8 mouse cellular contexts compared by ENCODE assay signal in genomic region chr19:37435041-37435852, GRCm38 (mm10). TPM values are rescaled to one million over a fixed set of nuclear protein-coding genes. Genes with fewer than 3 reads are reported as not detected.
DNase-seq lines count a peak whose midpoint lies in the region; ATAC-seq and TF ChIP-seq lines count a peak whose summit lies in the region.

No protein-coding gene starts in this region.

- peaks cover 21% of the 10 kb centered on the region for H3K36me3 ChIP-seq in E14TG2a.4 (ENCODE audit: insufficient read depth, low read length)
- H3K36me3 ChIP-seq in forebrain, embryonic 16.5 days (ENCODE audit: control insufficient read depth, insufficient read depth) = no peaks in the 10 kb centered on the region
- H3K36me3 ChIP-seq in hindbrain, embryonic 12.5 days = no peaks in the 10 kb centered on the region
- H3K36me3 ChIP-seq in limb, embryonic 15.5 days = no peaks in the 10 kb centered on the region
- H3K36me3 ChIP-seq in midbrain, embryonic 14.5 days (ENCODE audit: control insufficient read depth, insufficient read depth, low read length) = no peaks in the 10 kb centered on the region
- no peaks in the 10 kb centered on the region for H3K36me3 ChIP-seq in stomach, postnatal 0 days (ENCODE audit: control insufficient read depth, insufficient read depth, low read length)

- peaks cover 60% of the 10 kb centered on the region for H3K27me3 ChIP-seq in E14TG2a.4 (ENCODE audit: insufficient read depth, low read length)
- peaks cover 74% of the 10 kb centered on the region for H3K27me3 ChIP-seq in forebrain, embryonic 16.5 days (replicated peaks; ENCODE audit: control insufficient read depth, insufficient read depth, low read length)
- H3K27me3 ChIP-seq in hindbrain, embryonic 12.5 days = peaks cover 92% of the 10 kb centered on the region
- H3K27me3 ChIP-seq in limb, embryonic 15.5 days = peaks cover 88% of the 10 kb centered on the region
- peaks cover 77% of the 10 kb centered on the region for H3K27me3 ChIP-seq in midbrain, embryonic 14.5 days (ENCODE audit: control insufficient read depth, insufficient read depth, low read length)
- H3K27me3 ChIP-seq in stomach, postnatal 0 days (ENCODE audit: control insufficient read depth, insufficient read depth, low read length) = peaks cover 17% of the 10 kb centered on the region

- peak; percentile 82 for DNase-seq in adrenal gland, adult 2 months
- DNase-seq in midbrain, embryonic 14.5 days = peak; percentile 44
- DNase-seq in stomach, postnatal 0 days (ENCODE audit: low spot score) = peak; percentile 70
- no peak for DNase-seq in MN1 (ENCODE audit: low spot score)

- no peak for TF ChIP-seq EP300 in stomach, postnatal 0 days (optimal IDR thresholded peaks at IDR 0.05)

- no peak for TF ChIP-seq CTCF in E14TG2a.4 (conservative IDR thresholded peaks at IDR 0.05; ENCODE audit: low read length)
- no peak for TF ChIP-seq CTCF in stomach, postnatal 0 days (IDR thresholded peaks at IDR 0.05; ENCODE audit: low read depth)

- H3K9ac ChIP-seq in forebrain, embryonic 16.5 days (replicated peaks; ENCODE audit: low read depth, low read length) = 0 out of 2 replicates have a peak overlapping the region, but pooled peaks have one; percentile 13
- H3K9ac ChIP-seq in hindbrain, embryonic 12.5 days = peak overlapping the region; percentile 35
- H3K9ac ChIP-seq in limb, embryonic 15.5 days = peak overlapping the region; percentile 24; the same call in 1 of the 2 replicates
- H3K9ac ChIP-seq in midbrain, embryonic 14.5 days (replicated peaks; ENCODE audit: low read length) = 0 out of 2 replicates have a peak overlapping the region, but pooled peaks have one; percentile 34
- peak overlapping the region; percentile 64 for H3K9ac ChIP-seq in stomach, postnatal 0 days (ENCODE audit: low read length)

- H3K4me2 ChIP-seq in forebrain, embryonic 16.5 days (ENCODE audit: low read length) = peak overlapping the region; percentile 41
- peak overlapping the region; percentile 57 for H3K4me2 ChIP-seq in hindbrain, embryonic 12.5 days (replicated peaks)
- peak overlapping the region; percentile 81 for H3K4me2 ChIP-seq in limb, embryonic 15.5 days
- peak overlapping the region; percentile 54 for H3K4me2 ChIP-seq in midbrain, embryonic 14.5 days (ENCODE audit: low read length)
- H3K4me2 ChIP-seq in stomach, postnatal 0 days (replicated peaks; ENCODE audit: low read depth) = peak overlapping the region; percentile 75

- peak; percentile 39; the same call in 1 of the 2 replicates for ATAC-seq in forebrain, embryonic 16.5 days
- ATAC-seq in hindbrain, embryonic 12.5 days (ENCODE audit: low FRiP score) = peak; percentile 47
- ATAC-seq in limb, embryonic 15.5 days (ENCODE audit: insufficient number of reproducible peaks, low FRiP score, low TSS enrichment, low read depth) = 0 out of 2 replicates have a peak, but pooled peaks have one; percentile 21
- ATAC-seq in midbrain, embryonic 14.5 days (ENCODE audit: low FRiP score, low TSS enrichment) = no peak
- peak; percentile 70 for ATAC-seq in stomach, postnatal 0 days (ENCODE audit: low FRiP score, low TSS enrichment)

- no peaks in the 10 kb centered on the region for H3K9me3 ChIP-seq in E14TG2a.4 (ENCODE audit: low read length)
- no peaks in the 10 kb centered on the region for H3K9me3 ChIP-seq in forebrain, embryonic 16.5 days (ENCODE audit: control insufficient read depth, low read length)
- no peaks in the 10 kb centered on the region for H3K9me3 ChIP-seq in hindbrain, embryonic 12.5 days (replicated peaks)
- H3K9me3 ChIP-seq in limb, embryonic 15.5 days = no peaks in the 10 kb centered on the region
- no peaks in the 10 kb centered on the region for H3K9me3 ChIP-seq in midbrain, embryonic 14.5 days (ENCODE audit: control insufficient read depth, low read length)
- H3K9me3 ChIP-seq in stomach, postnatal 0 days (ENCODE audit: control insufficient read depth, low read length) = no peaks in the 10 kb centered on the region

- H3K27ac ChIP-seq in forebrain, embryonic 16.5 days (ENCODE audit: low read length) = no peak overlapping the region
- no peak overlapping the region for H3K27ac ChIP-seq in hindbrain, embryonic 12.5 days
- H3K27ac ChIP-seq in limb, embryonic 15.5 days = peak overlapping the region; percentile 63; the same call in 1 of the 2 replicates
- no peak overlapping the region for H3K27ac ChIP-seq in midbrain, embryonic 14.5 days (replicated peaks; ENCODE audit: low read depth, low read length)
- H3K27ac ChIP-seq in stomach, postnatal 0 days (replicated peaks) = peak overlapping the region; percentile 82

- 1% methylated on average over 77 of the region's 77 CpGs for WGBS in forebrain, embryonic 16.5 days
- WGBS in hindbrain, embryonic 12.5 days = 1% methylated on average over 77 of the region's 77 CpGs
- WGBS in limb, embryonic 15.5 days = 1% methylated on average over 77 of the region's 77 CpGs
- WGBS in midbrain, embryonic 14.5 days = under 1% methylated on average over 77 of the region's 77 CpGs
- under 1% methylated on average over 75 of the region's 77 CpGs for WGBS in stomach, postnatal 0 days

- H3K4me1 ChIP-seq in E14TG2a.4 (replicated peaks; ENCODE audit: low read depth, low read length) = peaks cover 44% of the 10 kb centered on the region
- H3K4me1 ChIP-seq in forebrain, embryonic 16.5 days (replicated peaks; ENCODE audit: control insufficient read depth, insufficient read depth, low read length) = peaks cover 17% of the 10 kb centered on the region
- peaks cover 17% of the 10 kb centered on the region for H3K4me1 ChIP-seq in hindbrain, embryonic 12.5 days
- peaks cover 18% of the 10 kb centered on the region for H3K4me1 ChIP-seq in limb, embryonic 15.5 days
- H3K4me1 ChIP-seq in midbrain, embryonic 14.5 days (ENCODE audit: control insufficient read depth, insufficient read depth, low read length) = 0 out of 2 replicates have a peak, but pooled peaks cover 10% of the 10 kb centered on the region
- H3K4me1 ChIP-seq in stomach, postnatal 0 days (replicated peaks; ENCODE audit: control insufficient read depth, insufficient read depth) = no peaks in the 10 kb centered on the region

- H3K4me3 ChIP-seq in E14TG2a.4 (replicated peaks; ENCODE audit: low read length) = peak overlapping the region; percentile 93
- H3K4me3 ChIP-seq in forebrain, embryonic 16.5 days (replicated peaks; ENCODE audit: low read length) = peak overlapping the region; percentile 41
- H3K4me3 ChIP-seq in hindbrain, embryonic 12.5 days = peak overlapping the region; percentile 44
- H3K4me3 ChIP-seq in limb, embryonic 15.5 days = peak overlapping the region; percentile 51
- peak overlapping the region; percentile 35 for H3K4me3 ChIP-seq in midbrain, embryonic 14.5 days (replicated peaks; ENCODE audit: low read depth, low read length)
- peak overlapping the region; percentile 55 for H3K4me3 ChIP-seq in stomach, postnatal 0 days (ENCODE audit: low read depth, low read length)

RNA-seq across cellular contexts. Expression of gene Hhex, which starts 0.6 kb away (rescaled TPM):
- total RNA-seq in adrenal gland, adult 2 months (2021) = 10 to 100 TPM; 38.0 to 79.8 TPM
- 162 and 413 TPM in 2 replicates for polyA plus RNA-seq in adrenal gland, adult 2 months (2012; rRNA removed)
- 3.3 and 5.1 TPM in 2 replicates for polyA plus RNA-seq in forebrain, embryonic 16.5 days (2015; fragmentation: Nextera tagmentation; extraction: Ambion mirVana)
- polyA plus RNA-seq in hindbrain, embryonic 12.5 days (2016; fragmentation: Nextera tagmentation; extraction: Ambion mirVana) = 7.2 and 9.2 TPM in 2 replicates
- polyA plus RNA-seq in limb, embryonic 15.5 days (2015; fragmentation: Nextera tagmentation; extraction: Ambion mirVana) = 11.2 and 12.7 TPM in 2 replicates
- polyA plus RNA-seq in midbrain, embryonic 14.5 days (2014; fragmentation: Nextera tagmentation; extraction: Ambion mirVana) = 1.4 and 4.2 TPM in 2 replicates
- polyA plus RNA-seq in stomach, postnatal 0 days (2015; fragmentation: Nextera tagmentation; extraction: Ambion mirVana) = 6.8 and 8.2 TPM in 2 replicates

RNA-seq across cellular contexts. Expression of gene Kif11, which starts 59.0 kb away (rescaled TPM):
- total RNA-seq in adrenal gland, adult 2 months (2021) = 1 to 10 TPM; 1.1 to 1.6 TPM
- polyA plus RNA-seq in adrenal gland, adult 2 months (2012; rRNA removed) = 0.04 and 0.22 TPM in 2 replicates
- polyA plus RNA-seq in forebrain, embryonic 16.5 days (2015; fragmentation: Nextera tagmentation; extraction: Ambion mirVana) = 30.2 and 37.9 TPM in 2 replicates
- polyA plus RNA-seq in hindbrain, embryonic 12.5 days (2016; fragmentation: Nextera tagmentation; extraction: Ambion mirVana) = 50.3 and 54.2 TPM in 2 replicates
- 45.4 and 48.4 TPM in 2 replicates for polyA plus RNA-seq in limb, embryonic 15.5 days (2015; fragmentation: Nextera tagmentation; extraction: Ambion mirVana)
- polyA plus RNA-seq in midbrain, embryonic 14.5 days (2014; fragmentation: Nextera tagmentation; extraction: Ambion mirVana) = 7.4 and 16.4 TPM in 2 replicates
- polyA plus RNA-seq in stomach, postnatal 0 days (2015; fragmentation: Nextera tagmentation; extraction: Ambion mirVana) = 7.4 and 10.3 TPM in 2 replicates

Comparison
In these comparisons a context has a peak if more than half of its experiments do, and no peak if none do; other contexts are left out.
1. H3K4me3 ChIP-seq: peak in every context shown above with its lines; median percentile 93 in E14TG2a.4; 55 in stomach, postnatal 0 days; 51 in limb, embryonic 15.5 days; 44 in hindbrain, embryonic 12.5 days; 41 in forebrain, embryonic 16.5 days; 35 in midbrain, embryonic 14.5 days.
2. H3K27ac ChIP-seq: peak in limb, embryonic 15.5 days (single experiment) and stomach, postnatal 0 days (single experiment); none in forebrain, embryonic 16.5 days (single experiment), hindbrain, embryonic 12.5 days (single experiment) and midbrain, embryonic 14.5 days (single experiment).
3. H3K9ac ChIP-seq: peak in every context shown above with its lines; median percentile 64 in stomach, postnatal 0 days; 35 in hindbrain, embryonic 12.5 days; 34 in midbrain, embryonic 14.5 days; 24 in limb, embryonic 15.5 days; 13 in forebrain, embryonic 16.5 days.
4. RNA of gene Hhex, which starts 0.6 kb away (polyA plus RNA-seq): 162 to 413 TPM in adrenal gland, adult 2 months; 11.2 to 12.7 TPM in limb, embryonic 15.5 days, 7.2 to 9.2 TPM in hindbrain, embryonic 12.5 days, 6.8 to 8.2 TPM in stomach, postnatal 0 days, 1.4 to 4.2 TPM in midbrain, embryonic 14.5 days and 3.3 to 5.1 TPM in forebrain, embryonic 16.5 days; every median in the first group is over 10 times any median in the second.
5. Peak in every context shown above with its lines, with median percentiles within 50 percentile points of each other: H3K4me2 ChIP-seq.